Mouse (Mus musculus) activated CD4-positive, CD25-positive, alpha-beta regulatory T cell, adult 4 months (primary cell): Measurements from ENCODE around the gene Pard3b. TPM values are rescaled to one million over a fixed set of nuclear protein-coding genes. Genes with fewer than 3 reads are reported as not detected.

Experiments used
- ATAC-seq: one replicate; pipeline ENCODE4 v1.8.0; 2017
- polyA plus RNA-seq, 2 experiments: library from polyadenylated mRNA; unstranded; fragments of 100-300 nt; shearing (Covaris generic); gene quantifications; one replicate each; pipeline ENCODE4 v1.2.1; 2017

Gene Pard3b
- not detected for polyA plus RNA-seq

GRCm38 (mm10) chr1:61638347-61639111 is at the start of gene Pard3b:
TSS of gene Pard3b (plus strand) at chr1:61638824.
- ATAC-seq: no peak

- no peak for ATAC-seq
These were observed 22.4 kb upstream of the Pard3b start for GRCm38 (mm10) chr1:61616176-61616575.

GRCm38 (mm10) chr1:61620651-61621050 is 18.0 kb upstream of the Pard3b start:
- ATAC-seq: no peak

GRCm38 (mm10) chr1:61629857-61630256 is 8.8 kb upstream of the Pard3b start:
- ATAC-seq: no peak

- ATAC-seq: no peak
These were observed 780 bp downstream of the Pard3b start for GRCm38 (mm10) chr1:61639114-61640093.

GRCm38 (mm10) chr1:61641880-61642279 is 3.3 kb downstream of the Pard3b start:
- no peak for ATAC-seq

GRCm38 (mm10) chr1:61645062-61645461 is 6.4 kb downstream of the Pard3b start:
- no peak for ATAC-seq

GRCm38 (mm10) chr1:61649964-61650363 is 11.3 kb downstream of the Pard3b start:
- no peak for ATAC-seq

GRCm38 (mm10) chr1:61651454-61652271 is 13.0 kb downstream of the Pard3b start:
- no peak for ATAC-seq

- no peak for ATAC-seq
These were observed 19.1 kb downstream of the Pard3b start for GRCm38 (mm10) chr1:61657760-61658159.

- ATAC-seq: no peak
These were observed 21.3 kb downstream of the Pard3b start for GRCm38 (mm10) chr1:61659931-61660330.

GRCm38 (mm10) chr1:61685221-61685814 is 46.7 kb downstream of the Pard3b start:
- no peak for ATAC-seq

- no peak for ATAC-seq
These were observed 47.3 kb downstream of the Pard3b start for GRCm38 (mm10) chr1:61685921-61686320.

- no peak for ATAC-seq
These were observed 49.7 kb downstream of the Pard3b start for GRCm38 (mm10) chr1:61688301-61688700.

GRCm38 (mm10) chr1:61698462-61699218 is 60.0 kb downstream of the Pard3b start:
- ATAC-seq: no peak

GRCm38 (mm10) chr1:61709812-61710211 is 71.2 kb downstream of the Pard3b start:
- ATAC-seq: no peak

GRCm38 (mm10) chr1:61711523-61711922 is 72.9 kb downstream of the Pard3b start:
- no peak for ATAC-seq

- no peak for ATAC-seq
These were observed 91.0 kb downstream of the Pard3b start for GRCm38 (mm10) chr1:61729654-61730053.

GRCm38 (mm10) chr1:61736550-61736949 is 97.9 kb downstream of the Pard3b start:
- ATAC-seq: no peak

GRCm38 (mm10) chr1:61742831-61743230 is 104.2 kb downstream of the Pard3b start:
- no peak for ATAC-seq

GRCm38 (mm10) chr1:61747481-61747880 is 108.9 kb downstream of the Pard3b start:
- ATAC-seq: no peak
